Mouse (Mus musculus) hindbrain, embryonic 16.5 days (tissue): ENCODE results near the gene Dpyd. TPM values are rescaled to one million over a fixed set of nuclear protein-coding genes. Genes with fewer than 3 reads are reported as not detected.

Experiments used
- ATAC-seq: fragments of 200-750 bp; cut with Nextera tagmentation; 2 replicates; pipeline ENCODE4 v1.8.0; 2017; ENCODE audit warnings: moderate TSS enrichment, moderate library complexity
- H3K27ac ChIP-seq: fragments of 300-500 bp; sonication (generic); 2 replicates; pipeline ENCODE4 v1.5.1; 2014; ENCODE audit warnings: low read depth, mild to moderate bottlenecking, control low read depth, low read length, moderate library complexity
- H3K27me3 ChIP-seq: fragments of 300-500 bp; sonication (generic); replicated peaks from 2 replicates; pipeline ENCODE4 v1.6.1; 2014; ENCODE audit warnings: low read length; ENCODE audit not compliant: control insufficient read depth, insufficient read depth
- H3K36me3 ChIP-seq: fragments of 300-500 bp; sonication (generic); 2 replicates; pipeline ENCODE4 v1.6.1; 2014; ENCODE audit warnings: mild to moderate bottlenecking, low read length, moderate library complexity, mixed read lengths; ENCODE audit not compliant: control insufficient read depth, insufficient read depth
- H3K4me1 ChIP-seq: fragments of 300-500 bp; sonication (generic); 2 replicates; pipeline ENCODE4 v1.6.1; 2014; ENCODE audit warnings: low read depth, low read length; ENCODE audit not compliant: control insufficient read depth, insufficient read depth
- H3K4me2 ChIP-seq: fragments of 300-500 bp; sonication (generic); 2 replicates; pipeline ENCODE4 v1.6.1; 2014; ENCODE audit warnings: mild to moderate bottlenecking, low read length, control low read depth, moderate library complexity
- H3K4me3 ChIP-seq: fragments of 300-500 bp; sonication (generic); 2 replicates; pipeline ENCODE4 v1.5.1; 2014; ENCODE audit warnings: mild to moderate bottlenecking, low read length, control low read depth, moderate library complexity
- H3K9ac ChIP-seq: fragments of 300-500 bp; sonication (generic); 2 replicates; pipeline ENCODE4 v1.6.1; 2014; ENCODE audit warnings: low read depth, mild to moderate bottlenecking, control low read depth, low read length, moderate library complexity
- H3K9me3 ChIP-seq: fragments of 300-500 bp; sonication (generic); 2 replicates; pipeline ENCODE4 v1.6.1; 2014; ENCODE audit warnings: mild to moderate bottlenecking, low read length, moderate library complexity; ENCODE audit not compliant: control insufficient read depth
- WGBS: fragments of 180-500 bp; shearing (Covaris S2); extraction: QIAGEN DNeasy Blood & Tissue Kit; methylation state at CpG from one replicate; pipeline ENCODE4 v1.1.7; 2014; 5-methylcytosine and 5-hydroxymethylcytosine counted together
- polyA plus RNA-seq: library from polyadenylated mRNA; unstranded; fragments of >200 nt; fragmentation: Nextera tagmentation; extraction: Ambion mirVana; gene quantifications from 2 replicates; pipeline ENCODE4 v1.2.1, GENCODE M21; 2015

The Dpyd gene
- polyA plus RNA-seq, 1 experiment from 2014 or later = 3.7 TPM

DNA sequence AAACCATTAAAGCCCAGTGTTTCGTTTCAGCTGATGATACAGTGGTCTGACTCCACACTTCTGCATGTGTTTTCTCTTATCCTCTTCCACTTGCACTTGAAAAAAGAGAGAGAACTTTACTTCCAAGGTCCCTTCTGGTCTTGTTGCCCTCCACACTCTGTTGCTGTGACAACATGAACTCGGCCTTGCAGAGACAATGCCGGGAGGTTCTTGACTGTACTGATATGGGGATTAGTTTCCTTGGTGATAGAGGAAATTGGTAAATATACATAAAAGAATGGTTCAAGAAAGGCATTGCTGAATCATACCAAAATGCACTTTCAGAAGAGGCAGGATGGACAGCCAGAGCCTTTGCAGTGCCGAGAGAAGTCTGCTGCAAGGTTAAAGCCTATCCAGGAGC, 633.7 kb downstream of the Dpyd start:
- Histone ChIP-seq H3K4me2 (no peak overlapping the region), H3K36me3 (no peaks in the 10 kb centered on the region), H3K4me3 (no peak overlapping the region), H3K27ac (no peak overlapping the region), H3K9ac (no peak overlapping the region), H3K9me3 (no peaks in the 10 kb centered on the region), H3K27me3 (no peaks in the 10 kb centered on the region), H3K4me1 (no peaks in the 10 kb centered on the region)
- WGBS = 61% methylated on average over 4 of the region's 4 CpGs
- ATAC-seq = no peak

- Histone ChIP-seq H3K27ac (no peak overlapping the region), H3K4me3 (no peak overlapping the region), H3K27me3 (no peaks in the 10 kb centered on the region), H3K4me1 (no peaks in the 10 kb centered on the region), H3K9ac (no peak overlapping the region), H3K9me3 (no peaks in the 10 kb centered on the region), H3K4me2 (no peak overlapping the region), H3K36me3 (no peaks in the 10 kb centered on the region)
- 68% methylated on average over 2 of the region's 2 CpGs for WGBS
- ATAC-seq = no peak
Measured at GRCm38 (mm10) chr3:119220763-119221412, 659.0 kb downstream of the Dpyd start.

DNA sequence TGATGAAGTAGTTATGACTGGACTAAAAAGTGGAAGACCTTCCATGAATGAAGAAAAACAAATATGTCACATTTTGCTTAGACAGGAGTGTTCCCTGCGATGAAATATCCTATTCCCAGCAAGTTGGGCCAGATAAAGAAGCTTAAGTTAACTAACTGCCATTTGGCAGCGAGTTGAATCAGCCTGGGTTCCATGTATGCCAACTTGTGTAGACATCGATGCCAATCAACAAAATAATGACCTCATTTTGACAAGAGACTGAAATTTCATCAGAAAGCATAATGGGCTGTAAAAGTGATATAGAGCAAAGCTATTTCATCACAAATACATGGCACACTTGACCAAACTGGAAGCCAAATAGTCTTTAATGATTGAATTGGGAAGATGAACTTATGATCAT, 681.3 kb downstream of the Dpyd start:
- H3K27ac ChIP-seq = no peak overlapping the region
- no peaks in the 10 kb centered on the region for H3K9me3 ChIP-seq
- H3K4me2 ChIP-seq = no peak overlapping the region
- no peak overlapping the region for H3K9ac ChIP-seq
- no peaks in the 10 kb centered on the region for H3K4me1 ChIP-seq
- H3K27me3 ChIP-seq = no peaks in the 10 kb centered on the region
- 90% methylated on average over 3 of the region's 3 CpGs for whole genome bisulfite sequencing
- H3K36me3 ChIP-seq = no peaks in the 10 kb centered on the region
- no peak overlapping the region for H3K4me3 ChIP-seq
- ATAC-seq = no peak

GRCm38 (mm10) chr3:119256516-119256915, 694.6 kb downstream of the Dpyd start:
- no peaks in the 10 kb centered on the region for H3K4me1 ChIP-seq
- H3K36me3 ChIP-seq = no peaks in the 10 kb centered on the region
- H3K9me3 ChIP-seq = no peaks in the 10 kb centered on the region
- ATAC-seq = no peak
- no peak overlapping the region for H3K27ac ChIP-seq
- no peaks in the 10 kb centered on the region for H3K27me3 ChIP-seq
- H3K9ac ChIP-seq = no peak overlapping the region
- H3K4me2 ChIP-seq = no peak overlapping the region
- WGBS = 35% methylated on average over 5 of the region's 5 CpGs
- no peak overlapping the region for H3K4me3 ChIP-seq

- H3K9me3 ChIP-seq = no peaks in the 10 kb centered on the region
- H3K4me2 ChIP-seq = no peak overlapping the region
- H3K4me3 ChIP-seq = no peak overlapping the region
- no peak overlapping the region for H3K9ac ChIP-seq
- no peak overlapping the region for H3K27ac ChIP-seq
- H3K27me3 ChIP-seq = no peaks in the 10 kb centered on the region
- ATAC-seq = no peak
- no peaks in the 10 kb centered on the region for H3K4me1 ChIP-seq
- H3K36me3 ChIP-seq = no peaks in the 10 kb centered on the region
- 80% methylated on average over 2 of the region's 2 CpGs for WGBS
Measured at GRCm38 (mm10) chr3:119275241-119275640, 713.3 kb downstream of the Dpyd start.

- H3K4me2 ChIP-seq = no peak overlapping the region
- H3K27me3 ChIP-seq = no peaks in the 10 kb centered on the region
- H3K36me3 ChIP-seq = no peaks in the 10 kb centered on the region
- H3K27ac ChIP-seq = no peak overlapping the region
- no peaks in the 10 kb centered on the region for H3K9me3 ChIP-seq
- no peak overlapping the region for H3K4me3 ChIP-seq
- ATAC-seq = no peak
- H3K9ac ChIP-seq = no peak overlapping the region
- WGBS = 94% methylated on average over 2 of the region's 2 CpGs
- no peaks in the 10 kb centered on the region for H3K4me1 ChIP-seq
Measured at GRCm38 (mm10) chr3:119280671-119281070, 718.7 kb downstream of the Dpyd start.

GRCm38 (mm10) chr3:119314693-119315092, 752.8 kb downstream of the Dpyd start:
- Histone ChIP-seq H3K27me3 (no peaks in the 10 kb centered on the region), H3K9me3 (no peaks in the 10 kb centered on the region), H3K27ac (no peak overlapping the region), H3K4me3 (no peak overlapping the region), H3K36me3 (no peaks in the 10 kb centered on the region), H3K9ac (no peak overlapping the region), H3K4me2 (no peak overlapping the region), H3K4me1 (no peaks in the 10 kb centered on the region)
- ATAC-seq = no peak
- 96% methylated on average over 3 of the region's 3 CpGs for WGBS

GRCm38 (mm10) chr3:119329063-119329462, 767.1 kb downstream of the Dpyd start:
- Histone ChIP-seq H3K4me1 (no peaks in the 10 kb centered on the region), H3K27ac (no peak overlapping the region), H3K4me2 (no peak overlapping the region), H3K9me3 (no peaks in the 10 kb centered on the region), H3K27me3 (no peaks in the 10 kb centered on the region), H3K4me3 (no peak overlapping the region), H3K9ac (no peak overlapping the region), H3K36me3 (no peaks in the 10 kb centered on the region)
- no peak for ATAC-seq
- WGBS = 70% methylated on average over 7 of the region's 7 CpGs

DNA sequence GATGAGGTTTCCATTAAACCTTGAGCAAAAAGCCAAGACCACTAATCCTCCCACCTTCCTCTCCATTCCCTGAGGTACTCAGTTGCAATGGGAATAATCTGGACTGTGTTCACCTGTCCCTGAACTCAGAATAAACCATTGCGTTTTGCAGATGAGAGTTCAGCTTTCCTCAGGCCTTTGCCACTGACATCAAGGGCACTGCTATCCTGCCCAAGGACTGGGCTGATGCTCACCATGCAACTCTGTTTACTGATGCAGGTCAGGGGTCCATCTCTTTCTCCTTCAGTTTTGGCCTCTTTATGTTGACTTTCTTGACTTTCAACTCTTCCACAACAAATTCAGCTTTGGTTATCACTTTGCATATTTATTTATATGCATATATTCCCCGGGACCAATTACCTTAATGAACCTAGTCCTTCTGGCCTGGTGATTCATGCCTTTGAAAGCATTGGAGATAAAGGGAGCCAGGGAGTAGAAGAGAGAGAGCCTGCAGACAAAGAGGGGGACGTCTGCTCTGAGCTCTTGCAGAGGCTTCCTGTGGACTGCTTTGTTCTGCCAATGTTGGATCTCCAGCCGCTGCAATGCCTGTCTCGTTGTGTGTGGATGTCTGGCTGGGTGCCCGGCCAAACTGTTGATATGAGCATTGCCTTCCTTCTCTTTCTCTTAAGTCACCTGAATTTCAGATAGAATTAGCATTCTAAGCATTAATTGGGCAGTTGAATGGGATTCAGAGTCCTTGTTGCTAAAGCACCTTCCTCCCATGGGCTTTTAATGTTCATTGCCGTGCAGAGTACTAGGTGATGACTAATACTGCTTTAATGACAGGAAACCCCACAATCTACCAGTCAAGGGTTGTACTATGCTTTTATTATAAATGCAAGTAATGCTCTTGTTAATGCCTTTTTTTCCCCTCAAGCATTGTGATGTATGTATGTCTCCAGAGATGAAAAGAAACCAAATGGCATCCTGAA, 771.7 kb downstream of the Dpyd start:
- H3K36me3 ChIP-seq = no peaks in the 10 kb centered on the region
- no peaks in the 10 kb centered on the region for H3K4me1 ChIP-seq
- no peaks in the 10 kb centered on the region for H3K27me3 ChIP-seq
- H3K9ac ChIP-seq = no peak overlapping the region
- ATAC-seq = no peak
- WGBS = 20% methylated on average over 7 of the region's 7 CpGs
- no peak overlapping the region for H3K4me2 ChIP-seq
- no peak overlapping the region for H3K4me3 ChIP-seq
- no peaks in the 10 kb centered on the region for H3K9me3 ChIP-seq
- H3K27ac ChIP-seq = no peak overlapping the region
